Mouse (Mus musculus) v-Abl transformed pro-B cells (cell line): ENCODE data around the gene Hdhd3.
"Not testable (repeated sequence)": the region's sequence is repeated elsewhere in the genome, so short reads cannot be mapped to it uniquely, and the experiment has no call there.

Experiments used
- in situ Hi-C, 2 experiments: fragments of 400-800 bp; cut with MboI; formaldehyde crosslinking; loops; one replicate each; pipeline ENCODE4 v1.15.1; 2025; ENCODE audit not compliant: unreplicated experiment in 2 of 2

Hdhd3 gene

GRCm38 (mm10) chr4:62480709-62481605 lies 22.3 kb downstream of the Hdhd3 start:
- in situ Hi-C loops, result no loop called here

GRCm38 (mm10) chr4:62479937-62480708 lies 23.1 kb downstream of the Hdhd3 start, which contains the start of gene Bspry:
Gene Bspry, plus strand, starts transcription at chr4:62480053.
- in situ Hi-C loops, result no loop called here

- in situ Hi-C loops, result not testable (repeated sequence)
These were observed 23.7 kb downstream of the Hdhd3 start for GRCm38 (mm10) chr4:62479593-62479936.

GRCm38 (mm10) chr4:62477542-62478244 lies 25.6 kb downstream of the Hdhd3 start:
- in situ Hi-C loops, result no loop called here

- in situ Hi-C loops, result no loop called here
These were observed 27.5 kb downstream of the Hdhd3 start for GRCm38 (mm10) chr4:62475793-62476192.

GRCm38 (mm10) chr4:62475131-62475530 lies 28.1 kb downstream of the Hdhd3 start:
- in situ Hi-C loops, result no loop called here

GRCm38 (mm10) chr4:62472071-62472470 lies 31.2 kb downstream of the Hdhd3 start:
- in situ Hi-C loops, result no loop called here

GRCm38 (mm10) chr4:62470598-62471051 lies 32.6 kb downstream of the Hdhd3 start, which contains the start of gene Wdr31:
Gene Wdr31, minus strand, starts transcription at chr4:62470896.
- in situ Hi-C loops, result no loop called here

GRCm38 (mm10) chr4:62468158-62468557 lies 35.1 kb downstream of the Hdhd3 start:
- in situ Hi-C loops, result no loop called here

GRCm38 (mm10) chr4:62463124-62463523 lies 40.1 kb downstream of the Hdhd3 start:
- in situ Hi-C loops, result no loop called here

GRCm38 (mm10) chr4:62460348-62460747 lies 42.9 kb downstream of the Hdhd3 start:
- in situ Hi-C loops, result no loop called here

- in situ Hi-C loops, result no loop called here
These were observed 44.2 kb downstream of the Hdhd3 start for GRCm38 (mm10) chr4:62459081-62459480.

GRCm38 (mm10) chr4:62454995-62455394 lies 48.3 kb downstream of the Hdhd3 start:
- in situ Hi-C loops, result no loop called here
